Mouse (Mus musculus): ENCODE results near the gene Cxcr4. TPM values are rescaled to one million over a fixed set of nuclear protein-coding genes. Genes with fewer than 3 reads are reported as not detected.
"Not testable (repeated sequence)": the region's sequence is repeated elsewhere in the genome, so short reads cannot be mapped to it uniquely, and the experiment has no call there.

Gene Cxcr4
- polyA plus RNA-seq, 1 experiment from 2014 or later, result 19.4 TPM

DNA sequence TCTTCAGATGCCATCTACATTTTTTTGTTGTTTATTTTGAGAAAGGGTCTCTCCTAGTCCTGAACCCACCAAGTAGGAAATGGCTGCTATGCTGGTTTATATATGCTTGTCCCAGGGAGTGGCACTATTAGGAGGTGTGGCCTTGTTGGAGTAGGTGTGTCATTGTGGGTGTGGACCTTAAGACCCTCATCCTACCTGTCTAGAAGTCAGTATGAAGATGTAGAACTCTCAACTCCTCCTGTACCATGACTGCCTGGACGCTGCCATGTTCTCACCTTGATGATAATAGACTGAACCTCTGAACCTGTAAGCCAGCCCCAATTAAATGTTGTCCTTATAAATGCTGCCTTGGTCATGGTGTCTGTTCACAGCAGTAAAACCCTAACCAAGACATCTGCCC, 7.4 kb downstream of the Cxcr4 start:
- not testable (repeated sequence) for H3K9me3 ChIP-seq; ATAC-seq (ENCODE audit: low FRiP score, low read depth); H3K9ac ChIP-seq (replicated peaks); H3K4me3 ChIP-seq; H3K27me3 ChIP-seq; H3K4me2 ChIP-seq (replicated peaks)
- Histone ChIP-seq H3K4me1 (peaks cover 47% of the 10 kb centered on the region), H3K27ac (replicated peaks) (peak overlapping the region; percentile 81), H3K36me3 (peaks cover 11% of the 10 kb centered on the region)
- 97% methylated on average over 1 of the region's 1 CpGs for WGBS

GRCm38 (mm10) chr1:128583279-128583872, 8.7 kb downstream of the Cxcr4 start:
- Histone ChIP-seq H3K4me3 (no peak overlapping the region), H3K4me1 (peaks cover 42% of the 10 kb centered on the region), H3K27ac (replicated peaks) (no peak overlapping the region), H3K9me3 (no peaks in the 10 kb centered on the region), H3K27me3 (no peaks in the 10 kb centered on the region), H3K4me2 (replicated peaks) (no peak overlapping the region), H3K9ac (replicated peaks) (no peak overlapping the region), H3K36me3 (0 out of 2 replicates have a peak, but pooled peaks cover 4% of the 10 kb centered on the region)
- ATAC-seq (ENCODE audit: low FRiP score, low read depth), result no peak
- 68% methylated on average over 6 of the region's 6 CpGs for WGBS

DNA sequence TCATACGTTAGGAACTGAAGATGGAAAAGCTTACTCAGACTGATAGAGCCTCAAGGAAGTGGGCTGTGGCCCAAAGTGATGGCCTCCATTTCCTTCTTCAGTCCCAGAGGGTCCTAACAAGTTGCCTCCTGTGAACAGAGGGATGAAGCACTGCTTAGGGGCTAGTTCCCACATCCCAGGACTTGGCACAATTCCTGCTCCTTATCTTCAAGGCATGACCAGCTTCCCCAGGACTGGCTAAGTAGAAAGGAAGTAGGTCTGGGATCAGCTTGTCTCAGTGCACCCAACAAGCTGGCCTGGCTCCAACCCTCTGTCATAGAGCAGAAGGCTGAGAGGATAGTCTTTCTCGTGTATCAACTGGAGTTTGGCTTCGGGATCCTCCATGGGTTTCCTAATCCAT, 11.8 kb downstream of the Cxcr4 start:
- H3K4me1 ChIP-seq, result peaks cover 24% of the 10 kb centered on the region
- no peak for ATAC-seq (ENCODE audit: low FRiP score, low read depth)
- WGBS, result 90% methylated on average over 3 of the region's 3 CpGs
- H3K9me3 ChIP-seq, result no peaks in the 10 kb centered on the region
- H3K4me3 ChIP-seq, result no peak overlapping the region
- no peaks in the 10 kb centered on the region for H3K27me3 ChIP-seq
- no peaks in the 10 kb centered on the region for H3K36me3 ChIP-seq
- no peak overlapping the region for H3K9ac ChIP-seq (replicated peaks)
- H3K4me2 ChIP-seq (replicated peaks), result no peak overlapping the region
- H3K27ac ChIP-seq (replicated peaks), result no peak overlapping the region

GRCm38 (mm10) chr1:128578454-128578853, 13.6 kb downstream of the Cxcr4 start:
- Histone ChIP-seq H3K27me3 (no peaks in the 10 kb centered on the region), H3K4me2 (replicated peaks) (no peak overlapping the region), H3K9me3 (no peaks in the 10 kb centered on the region), H3K4me3 (no peak overlapping the region), H3K27ac (replicated peaks) (peak overlapping the region; percentile 43), H3K9ac (replicated peaks) (no peak overlapping the region), H3K4me1 (peaks cover 17% of the 10 kb centered on the region), H3K36me3 (no peaks in the 10 kb centered on the region)
- WGBS, result 18% methylated on average over 2 of the region's 2 CpGs
- peak; percentile 19; the same call in 1 of the 2 replicates for ATAC-seq (ENCODE audit: low FRiP score, low read depth)

DNA sequence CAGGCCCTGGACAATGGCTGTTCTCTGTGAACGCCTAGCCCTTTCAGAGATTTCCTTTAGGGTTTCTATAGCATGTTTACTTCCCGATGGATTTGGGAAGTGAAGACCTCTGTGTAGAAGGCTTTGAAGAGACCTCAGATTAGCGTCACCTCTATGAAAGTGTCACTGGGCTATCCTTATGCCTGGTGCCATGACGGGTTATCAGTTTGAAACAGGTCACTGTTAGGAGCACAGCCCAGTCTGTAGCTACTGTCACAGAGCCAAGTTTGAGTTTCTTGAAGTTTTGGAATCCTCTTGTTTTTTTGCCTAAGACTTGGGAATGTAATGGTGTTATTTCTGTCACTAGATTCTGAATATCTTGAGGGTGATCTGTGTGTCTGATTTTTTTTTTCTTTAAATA, 17.0 kb downstream of the Cxcr4 start:
- no peak for ATAC-seq (ENCODE audit: low FRiP score, low read depth)
- Histone ChIP-seq H3K4me2 (replicated peaks) (no peak overlapping the region), H3K4me1 (peaks cover 14% of the 10 kb centered on the region), H3K27ac (replicated peaks) (no peak overlapping the region), H3K9ac (replicated peaks) (no peak overlapping the region), H3K36me3 (no peaks in the 10 kb centered on the region), H3K4me3 (no peak overlapping the region), H3K9me3 (no peaks in the 10 kb centered on the region), H3K27me3 (no peaks in the 10 kb centered on the region)
- WGBS, result 69% methylated on average over 4 of the region's 4 CpGs

DNA sequence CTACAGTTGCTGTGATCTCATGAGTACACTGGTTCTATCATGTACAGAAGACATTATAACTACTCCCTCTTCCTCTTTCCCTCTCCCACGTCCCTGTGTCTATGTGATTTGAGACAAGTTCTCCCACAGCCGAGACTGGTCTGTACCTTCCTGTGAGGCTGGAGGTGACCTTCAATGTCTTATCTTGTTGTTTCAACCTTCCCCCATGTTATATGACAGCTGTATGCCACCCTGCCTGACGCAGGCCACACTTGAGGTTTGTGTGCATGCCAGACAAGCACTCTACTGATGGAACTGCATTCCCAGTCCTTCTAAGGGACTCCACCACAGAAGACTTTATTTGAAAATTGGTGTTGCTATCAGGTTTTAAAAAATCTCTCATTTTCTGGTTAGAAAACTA, 21.1 kb downstream of the Cxcr4 start:
- 94% methylated on average over 3 of the region's 3 CpGs for WGBS
- no peak overlapping the region for H3K4me3 ChIP-seq

DNA sequence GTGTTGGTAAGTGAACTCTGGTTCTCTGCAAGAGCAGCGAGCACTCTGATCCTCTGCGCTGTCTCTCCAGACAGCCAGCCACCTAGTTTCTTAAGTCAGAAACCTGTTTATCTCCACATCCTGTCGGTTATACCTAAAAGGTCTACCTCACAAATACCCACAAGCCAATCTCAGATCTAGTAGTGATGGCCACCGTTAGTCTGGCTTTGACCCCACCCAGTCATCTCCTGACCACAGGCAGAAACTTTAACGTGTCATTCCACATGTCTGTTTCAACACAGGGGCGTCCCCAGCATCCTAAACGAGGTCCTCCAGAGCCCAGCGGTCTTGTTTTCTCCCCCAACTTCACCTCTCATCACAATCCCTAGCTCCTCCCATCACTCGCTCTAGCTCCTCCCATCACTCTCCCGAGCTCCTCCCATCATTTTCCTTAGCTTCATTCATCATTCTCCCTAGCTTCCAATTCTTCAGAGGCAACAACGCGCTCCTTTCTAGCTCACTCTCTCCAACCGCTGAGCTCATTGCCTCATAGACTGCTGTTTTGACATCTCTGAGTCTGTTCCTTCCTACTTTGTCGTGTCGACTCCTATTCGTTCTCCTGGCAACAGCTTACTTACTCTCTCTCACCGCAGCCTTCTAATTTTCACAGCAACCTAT, 22.0 kb downstream of the Cxcr4 start:
- Histone ChIP-seq H3K4me2 (replicated peaks) (no peak overlapping the region), H3K27me3 (no peaks in the 10 kb centered on the region), H3K36me3 (no peaks in the 10 kb centered on the region), H3K4me1 (peaks cover 11% of the 10 kb centered on the region), H3K27ac (replicated peaks) (no peak overlapping the region), H3K9me3 (no peaks in the 10 kb centered on the region), H3K9ac (replicated peaks) (no peak overlapping the region), H3K4me3 (no peak overlapping the region)
- 85% methylated on average over 17 of the region's 17 CpGs for WGBS
- ATAC-seq (ENCODE audit: low FRiP score, low read depth), result no peak

More for the DNA sequence above, 21.1 kb downstream of the Cxcr4 start:
- ATAC-seq (ENCODE audit: low FRiP score, low read depth), result no peak
- no peaks in the 10 kb centered on the region for H3K9me3 ChIP-seq
- H3K27ac ChIP-seq (replicated peaks), result no peak overlapping the region
- peaks cover 11% of the 10 kb centered on the region for H3K4me1 ChIP-seq
- no peaks in the 10 kb centered on the region for H3K36me3 ChIP-seq
- H3K27me3 ChIP-seq, result no peaks in the 10 kb centered on the region
- no peak overlapping the region for H3K4me2 ChIP-seq (replicated peaks)
- H3K9ac ChIP-seq (replicated peaks), result no peak overlapping the region

DNA sequence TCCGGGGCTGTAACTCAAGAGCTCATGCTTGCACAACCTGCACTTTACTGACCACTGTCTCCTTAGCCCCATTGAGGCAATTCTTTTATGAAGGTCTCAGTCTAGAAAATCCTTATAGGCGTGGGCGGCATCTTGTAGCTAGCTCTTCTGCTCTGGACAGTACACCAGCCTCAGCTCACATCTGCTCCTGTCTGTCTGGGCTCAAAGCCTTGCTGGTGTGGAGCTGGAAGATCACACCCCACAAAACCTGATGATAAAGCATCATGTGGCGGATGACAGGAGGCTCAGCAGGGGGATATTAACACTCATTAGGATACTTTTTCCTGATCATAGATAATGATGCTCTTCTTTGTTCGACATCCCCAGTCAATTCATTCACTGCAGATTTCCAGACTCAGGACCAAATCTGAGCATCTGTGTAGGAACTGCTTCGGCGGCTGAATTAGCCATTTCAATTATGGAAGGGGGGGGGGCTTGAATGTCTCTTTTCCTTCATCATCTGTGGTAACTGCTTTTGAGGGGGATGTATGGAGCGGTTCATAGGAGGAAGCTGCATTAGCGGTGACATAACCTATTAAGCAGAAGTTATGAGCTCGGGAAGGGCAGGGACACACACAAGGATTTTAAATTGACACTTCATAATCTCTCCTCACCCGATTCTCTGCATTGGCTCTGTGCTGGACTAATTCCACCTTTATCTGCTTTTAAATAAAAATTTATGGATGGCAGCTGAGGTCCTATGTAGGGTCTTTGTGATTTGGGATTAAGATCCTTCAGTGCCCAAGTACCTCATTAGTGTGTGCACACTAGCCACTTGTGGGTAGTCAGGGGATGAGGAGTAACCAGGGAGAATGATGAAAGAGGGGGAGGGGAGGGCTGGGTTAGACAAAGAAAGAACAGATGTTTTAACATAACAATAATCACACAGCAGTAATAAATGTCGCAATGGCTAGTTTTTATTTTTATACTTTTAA, 24.6 kb downstream of the Cxcr4 start:
- 59% methylated on average over 12 of the region's 12 CpGs for WGBS
- peak overlapping the region; percentile 62; the same call in 1 of the 2 replicates for H3K27ac ChIP-seq (replicated peaks)

GRCm38 (mm10) chr1:128563905-128564304, 28.2 kb downstream of the Cxcr4 start:
- no peaks in the 10 kb centered on the region for H3K36me3 ChIP-seq
- 85% methylated on average over 3 of the region's 3 CpGs for WGBS
- H3K9ac ChIP-seq (replicated peaks), result no peak overlapping the region

More for the DNA sequence above, 24.6 kb downstream of the Cxcr4 start:
- Histone ChIP-seq H3K4me2 (replicated peaks) (no peak overlapping the region), H3K36me3 (no peaks in the 10 kb centered on the region), H3K27me3 (no peaks in the 10 kb centered on the region), H3K4me1 (peaks cover 11% of the 10 kb centered on the region), H3K9me3 (no peaks in the 10 kb centered on the region), H3K4me3 (no peak overlapping the region), H3K9ac (replicated peaks) (no peak overlapping the region)
- peak; percentile 79 for ATAC-seq (ENCODE audit: low FRiP score, low read depth)

GRCm38 (mm10) chr1:128561325-128561874, 30.7 kb downstream of the Cxcr4 start:
- Histone ChIP-seq H3K27me3 (no peaks in the 10 kb centered on the region), H3K36me3 (no peaks in the 10 kb centered on the region), H3K4me1 (peaks cover 9% of the 10 kb centered on the region; the same call in 1 of the 2 replicates), H3K27ac (replicated peaks) (no peak overlapping the region), H3K9me3 (no peaks in the 10 kb centered on the region), H3K9ac (replicated peaks) (no peak overlapping the region), H3K4me3 (no peak overlapping the region), H3K4me2 (replicated peaks) (no peak overlapping the region)
- no peak for ATAC-seq (ENCODE audit: low FRiP score, low read depth)
- WGBS, result 84% methylated on average over 9 of the region's 9 CpGs

More at GRCm38 (mm10) chr1:128563905-128564304, 28.2 kb downstream of the Cxcr4 start:
- H3K27me3 ChIP-seq, result no peaks in the 10 kb centered on the region
- H3K9me3 ChIP-seq, result no peaks in the 10 kb centered on the region
- peaks cover 20% of the 10 kb centered on the region for H3K4me1 ChIP-seq
- no peak overlapping the region for H3K4me3 ChIP-seq
- ATAC-seq (ENCODE audit: low FRiP score, low read depth), result no peak
- H3K4me2 ChIP-seq (replicated peaks), result no peak overlapping the region
- H3K27ac ChIP-seq (replicated peaks), result no peak overlapping the region

DNA sequence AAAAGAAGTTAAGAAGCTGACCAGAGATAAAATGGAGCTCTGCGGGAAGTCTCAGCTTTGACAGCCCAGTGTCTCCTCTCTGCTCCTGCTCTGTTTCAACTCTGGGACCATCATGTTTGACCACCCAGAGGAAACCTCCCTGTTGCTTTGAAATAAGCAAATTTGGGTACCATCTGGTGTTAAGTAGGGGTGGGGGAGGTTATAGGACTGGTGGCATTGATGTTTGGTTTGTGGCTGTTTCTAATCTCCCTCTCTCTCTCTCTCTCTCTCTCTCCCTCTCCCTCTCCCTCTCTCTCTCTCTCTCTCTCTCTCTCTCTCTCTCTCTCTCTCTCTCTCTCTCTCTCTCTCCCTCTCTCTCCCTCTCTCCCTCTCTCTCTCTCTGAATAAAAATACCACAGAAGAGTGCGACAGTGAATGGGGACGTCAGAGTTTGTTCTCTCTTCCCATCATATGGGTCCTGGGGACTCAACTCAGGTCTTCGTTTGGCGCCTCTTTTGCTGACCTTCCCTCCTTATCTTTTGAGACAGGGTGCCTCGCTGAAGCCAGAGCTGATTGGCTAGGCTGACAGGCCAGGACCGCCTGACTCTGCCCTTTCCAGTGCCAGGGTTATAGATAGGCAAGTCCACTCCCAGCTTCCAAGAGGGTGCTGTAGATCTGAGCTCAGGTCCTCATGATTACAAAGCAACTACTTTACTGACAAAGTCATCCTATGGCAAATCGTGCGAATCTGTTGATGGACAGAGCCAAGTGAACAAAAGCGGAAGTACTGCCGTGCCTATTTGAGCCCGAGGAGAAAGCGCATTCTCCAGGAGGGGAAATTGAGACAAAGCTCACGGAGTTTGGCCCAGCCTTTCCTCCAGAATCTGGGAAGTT, 31.4 kb downstream of the Cxcr4 start:
- Histone ChIP-seq H3K27ac (replicated peaks) (no peak overlapping the region), H3K4me1 (peaks cover 9% of the 10 kb centered on the region; the same call in 1 of the 2 replicates), H3K4me2 (replicated peaks) (no peak overlapping the region), H3K27me3 (no peaks in the 10 kb centered on the region), H3K4me3 (no peak overlapping the region), H3K9ac (replicated peaks) (no peak overlapping the region), H3K9me3 (no peaks in the 10 kb centered on the region), H3K36me3 (no peaks in the 10 kb centered on the region)
- WGBS, result 83% methylated on average over 14 of the region's 14 CpGs
- no peak for ATAC-seq (ENCODE audit: low FRiP score, low read depth)

All from midbrain, embryonic 12.5 days (tissue).